Mouse (Mus musculus): ENCODE measurements around the gene Pou3f3. TPM values are rescaled to one million over a fixed set of nuclear protein-coding genes. Genes with fewer than 3 reads are reported as not detected.

Gene Pou3f3
- polyA plus RNA-seq, 1 experiment from 2014 or later, result 7.6 TPM

DNA sequence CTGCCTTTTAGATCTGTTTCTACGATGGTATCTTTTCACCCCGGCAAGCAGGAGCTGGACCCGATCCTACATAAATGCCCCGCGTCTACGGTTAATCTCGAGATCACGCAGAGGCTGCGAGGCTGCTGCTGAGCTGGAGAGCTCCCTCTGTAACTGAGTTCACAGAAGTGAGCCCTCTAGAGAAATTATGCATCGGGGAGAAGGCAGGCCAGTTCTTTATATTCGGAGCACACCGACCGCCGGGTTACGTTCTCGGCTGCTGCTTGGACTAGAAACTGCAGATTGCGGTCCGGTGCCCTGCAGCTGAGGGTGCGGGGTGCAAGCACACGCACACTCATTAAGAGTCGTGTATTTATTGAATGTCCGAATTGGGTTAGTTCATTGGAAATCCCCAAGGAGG, 1.7 kb upstream of the Pou3f3 start:
- Histone ChIP-seq H3K4me2 (replicated peaks; ENCODE audit: low read depth, low read length) (peak overlapping the region; percentile 60), H3K9ac (replicated peaks; ENCODE audit: low read length) (peak overlapping the region; percentile 74), H3K4me1 (ENCODE audit: insufficient read depth, low read length) (peaks cover 13% of the 10 kb centered on the region), H3K36me3 (ENCODE audit: insufficient read depth, low read length) (no peaks in the 10 kb centered on the region), H3K4me3 (ENCODE audit: low read length) (peak overlapping the region; percentile 60), H3K27me3 (ENCODE audit: insufficient read depth, low read length) (peaks cover 92% of the 10 kb centered on the region), H3K27ac (ENCODE audit: low read length) (peak overlapping the region; percentile 81), H3K9me3 (ENCODE audit: low read length) (no peaks in the 10 kb centered on the region)
- WGBS, result under 1% methylated on average over 22 of the region's 22 CpGs
- ATAC-seq (ENCODE audit: low FRiP score, low TSS enrichment), result no peak

DNA sequence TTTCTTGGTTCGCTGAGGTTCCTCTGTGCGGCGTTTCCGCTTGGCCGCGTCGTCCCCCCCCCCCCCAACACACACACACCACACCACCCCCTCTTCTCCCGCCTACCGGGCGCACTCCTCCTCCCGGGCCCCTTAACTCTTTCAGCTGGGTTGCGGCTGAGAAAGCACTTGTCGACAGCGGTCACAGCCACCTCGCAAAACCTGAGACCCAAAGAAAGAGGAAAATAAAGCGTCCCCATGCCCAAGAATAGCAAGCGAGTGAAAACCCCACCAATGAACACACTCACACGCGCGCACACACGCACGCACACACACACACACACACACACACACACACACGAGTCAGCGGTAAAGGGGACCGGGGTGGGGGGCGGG, 1.3 kb upstream of the Pou3f3 start:
- peak overlapping the region; percentile 60 for H3K4me2 ChIP-seq (replicated peaks; ENCODE audit: low read depth, low read length)
- 0% methylated on average over 23 of the region's 26 CpGs for WGBS
- H3K9me3 ChIP-seq (ENCODE audit: low read length), result no peaks in the 10 kb centered on the region
- H3K4me3 ChIP-seq (ENCODE audit: low read length), result peak overlapping the region; percentile 60
- peak overlapping the region; percentile 81 for H3K27ac ChIP-seq (ENCODE audit: low read length)
- peaks cover 92% of the 10 kb centered on the region for H3K27me3 ChIP-seq (ENCODE audit: insufficient read depth, low read length)
- H3K4me1 ChIP-seq (ENCODE audit: insufficient read depth, low read length), result peaks cover 13% of the 10 kb centered on the region
- ATAC-seq (ENCODE audit: low FRiP score, low TSS enrichment), result 0 out of 2 replicates have a peak, but pooled peaks have one; percentile 23
- H3K36me3 ChIP-seq (ENCODE audit: insufficient read depth, low read length), result no peaks in the 10 kb centered on the region
- H3K9ac ChIP-seq (replicated peaks; ENCODE audit: low read length), result peak overlapping the region; percentile 74

GRCm38 (mm10) chr1:42694665-42695577, 647 bp upstream of the Pou3f3 start:
- Histone ChIP-seq H3K4me1 (ENCODE audit: insufficient read depth, low read length) (peaks cover 13% of the 10 kb centered on the region), H3K27ac (ENCODE audit: low read length) (peak overlapping the region; percentile 81), H3K27me3 (ENCODE audit: insufficient read depth, low read length) (peaks cover 90% of the 10 kb centered on the region), H3K4me3 (ENCODE audit: low read length) (peak overlapping the region; percentile 60), H3K4me2 (replicated peaks; ENCODE audit: low read depth, low read length) (peak overlapping the region; percentile 60), H3K9me3 (ENCODE audit: low read length) (no peaks in the 10 kb centered on the region), H3K36me3 (ENCODE audit: insufficient read depth, low read length) (no peaks in the 10 kb centered on the region), H3K9ac (replicated peaks; ENCODE audit: low read length) (peak overlapping the region; percentile 74)
- WGBS, result 0% methylated on average over 51 of the region's 60 CpGs
- ATAC-seq (ENCODE audit: low FRiP score, low TSS enrichment), result peak; percentile 32

GRCm38 (mm10) chr1:42696371-42697031, 933 bp downstream of the Pou3f3 start:
- 0% methylated on average over 25 of the region's 62 CpGs for whole genome bisulfite sequencing
- peaks cover 90% of the 10 kb centered on the region for H3K27me3 ChIP-seq (ENCODE audit: insufficient read depth, low read length)
- no peaks in the 10 kb centered on the region for H3K36me3 ChIP-seq (ENCODE audit: insufficient read depth, low read length)
- H3K4me3 ChIP-seq (ENCODE audit: low read length), result peak overlapping the region; percentile 60
- peaks cover 13% of the 10 kb centered on the region for H3K4me1 ChIP-seq (ENCODE audit: insufficient read depth, low read length)
- H3K9me3 ChIP-seq (ENCODE audit: low read length), result no peaks in the 10 kb centered on the region
- peak overlapping the region; percentile 76 for H3K9ac ChIP-seq (replicated peaks; ENCODE audit: low read length)
- peak overlapping the region; percentile 91 for H3K27ac ChIP-seq (ENCODE audit: low read length)
- H3K4me2 ChIP-seq (replicated peaks; ENCODE audit: low read depth, low read length), result peak overlapping the region; percentile 60
- no peak for ATAC-seq (ENCODE audit: low FRiP score, low TSS enrichment)

GRCm38 (mm10) chr1:42697321-42697755, 1.8 kb downstream of the Pou3f3 start:
- peaks cover 13% of the 10 kb centered on the region for H3K4me1 ChIP-seq (ENCODE audit: insufficient read depth, low read length)
- H3K27ac ChIP-seq (ENCODE audit: low read length), result peak overlapping the region; percentile 91
- under 1% methylated on average over 33 of the region's 58 CpGs for WGBS
- H3K27me3 ChIP-seq (ENCODE audit: insufficient read depth, low read length), result peaks cover 89% of the 10 kb centered on the region
- ATAC-seq (ENCODE audit: low FRiP score, low TSS enrichment), result no peak
- no peaks in the 10 kb centered on the region for H3K36me3 ChIP-seq (ENCODE audit: insufficient read depth, low read length)
- H3K4me3 ChIP-seq (ENCODE audit: low read length), result peak overlapping the region; percentile 60
- peak overlapping the region; percentile 76 for H3K9ac ChIP-seq (replicated peaks; ENCODE audit: low read length)
- no peaks in the 10 kb centered on the region for H3K9me3 ChIP-seq (ENCODE audit: low read length)
- H3K4me2 ChIP-seq (replicated peaks; ENCODE audit: low read depth, low read length), result peak overlapping the region; percentile 60

DNA sequence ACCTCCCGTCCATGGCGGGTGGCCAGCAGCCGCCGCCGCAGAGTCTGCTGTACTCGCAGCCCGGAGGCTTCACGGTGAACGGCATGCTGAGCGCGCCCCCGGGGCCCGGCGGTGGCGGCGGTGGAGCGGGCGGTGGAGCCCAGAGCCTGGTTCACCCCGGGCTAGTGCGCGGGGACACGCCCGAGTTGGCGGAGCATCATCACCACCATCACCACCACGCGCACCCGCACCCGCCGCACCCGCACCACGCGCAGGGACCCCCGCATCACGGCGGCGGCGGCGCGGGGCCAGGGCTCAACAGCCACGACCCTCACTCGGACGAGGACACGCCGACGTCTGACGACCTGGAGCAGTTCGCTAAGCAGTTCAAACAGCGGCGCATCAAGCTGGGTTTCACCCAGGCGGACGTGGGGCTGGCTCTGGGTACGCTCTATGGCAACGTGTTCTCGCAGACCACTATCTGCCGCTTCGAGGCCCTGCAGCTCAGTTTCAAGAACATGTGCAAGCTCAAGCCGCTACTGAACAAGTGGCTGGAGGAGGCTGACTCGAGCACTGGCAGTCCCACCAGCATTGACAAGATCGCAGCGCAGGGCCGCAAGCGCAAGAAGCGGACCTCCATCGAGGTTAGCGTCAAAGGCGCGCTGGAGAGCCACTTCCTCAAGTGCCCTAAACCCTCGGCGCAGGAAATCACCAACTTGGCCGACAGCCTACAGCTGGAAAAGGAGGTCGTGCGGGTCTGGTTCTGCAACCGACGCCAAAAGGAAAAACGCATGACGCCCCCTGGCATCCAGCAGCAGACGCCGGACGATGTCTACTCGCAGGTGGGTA, 2.4 kb downstream of the Pou3f3 start:
- WGBS, result under 1% methylated on average over 72 of the region's 80 CpGs
- ATAC-seq (ENCODE audit: low FRiP score, low TSS enrichment), result no peak
- peaks cover 13% of the 10 kb centered on the region for H3K4me1 ChIP-seq (ENCODE audit: insufficient read depth, low read length)
- peaks cover 86% of the 10 kb centered on the region for H3K27me3 ChIP-seq (ENCODE audit: insufficient read depth, low read length)
- H3K9me3 ChIP-seq (ENCODE audit: low read length), result no peaks in the 10 kb centered on the region
- H3K4me3 ChIP-seq (ENCODE audit: low read length), result peak overlapping the region; percentile 60
- peak overlapping the region; percentile 91 for H3K27ac ChIP-seq (ENCODE audit: low read length)
- no peaks in the 10 kb centered on the region for H3K36me3 ChIP-seq (ENCODE audit: insufficient read depth, low read length)
- peak overlapping the region; percentile 60 for H3K4me2 ChIP-seq (replicated peaks; ENCODE audit: low read depth, low read length)
- peak overlapping the region; percentile 76 for H3K9ac ChIP-seq (replicated peaks; ENCODE audit: low read length)

- Histone ChIP-seq H3K27me3 (ENCODE audit: insufficient read depth, low read length) (peaks cover 86% of the 10 kb centered on the region), H3K9me3 (ENCODE audit: low read length) (no peaks in the 10 kb centered on the region), H3K9ac (replicated peaks; ENCODE audit: low read length) (peak overlapping the region; percentile 76)
Measured at GRCm38 (mm10) chr1:42698584-42699333, 3.2 kb downstream of the Pou3f3 start.

GRCm38 (mm10) chr1:42699471-42699871, 3.9 kb downstream of the Pou3f3 start:
- peak overlapping the region; percentile 76 for H3K9ac ChIP-seq (replicated peaks; ENCODE audit: low read length)
- H3K27me3 ChIP-seq (ENCODE audit: insufficient read depth, low read length), result peaks cover 87% of the 10 kb centered on the region
- peak overlapping the region; percentile 60 for H3K4me2 ChIP-seq (replicated peaks; ENCODE audit: low read depth, low read length)
- ATAC-seq (ENCODE audit: low FRiP score, low TSS enrichment), result no peak
- peak overlapping the region; percentile 91 for H3K27ac ChIP-seq (ENCODE audit: low read length)
- peaks cover 13% of the 10 kb centered on the region for H3K4me1 ChIP-seq (ENCODE audit: insufficient read depth, low read length)
- peak overlapping the region; percentile 60 for H3K4me3 ChIP-seq (ENCODE audit: low read length)
- WGBS, result under 1% methylated on average over 19 of the region's 19 CpGs
- H3K9me3 ChIP-seq (ENCODE audit: low read length), result no peaks in the 10 kb centered on the region
- no peaks in the 10 kb centered on the region for H3K36me3 ChIP-seq (ENCODE audit: insufficient read depth, low read length)

More at GRCm38 (mm10) chr1:42698584-42699333, 3.2 kb downstream of the Pou3f3 start:
- WGBS, result under 1% methylated on average over 47 of the region's 57 CpGs
- no peak for ATAC-seq (ENCODE audit: low FRiP score, low TSS enrichment)
- H3K27ac ChIP-seq (ENCODE audit: low read length), result peak overlapping the region; percentile 91
- peaks cover 13% of the 10 kb centered on the region for H3K4me1 ChIP-seq (ENCODE audit: insufficient read depth, low read length)
- H3K36me3 ChIP-seq (ENCODE audit: insufficient read depth, low read length), result no peaks in the 10 kb centered on the region
- peak overlapping the region; percentile 60 for H3K4me2 ChIP-seq (replicated peaks; ENCODE audit: low read depth, low read length)
- peak overlapping the region; percentile 60 for H3K4me3 ChIP-seq (ENCODE audit: low read length)

DNA sequence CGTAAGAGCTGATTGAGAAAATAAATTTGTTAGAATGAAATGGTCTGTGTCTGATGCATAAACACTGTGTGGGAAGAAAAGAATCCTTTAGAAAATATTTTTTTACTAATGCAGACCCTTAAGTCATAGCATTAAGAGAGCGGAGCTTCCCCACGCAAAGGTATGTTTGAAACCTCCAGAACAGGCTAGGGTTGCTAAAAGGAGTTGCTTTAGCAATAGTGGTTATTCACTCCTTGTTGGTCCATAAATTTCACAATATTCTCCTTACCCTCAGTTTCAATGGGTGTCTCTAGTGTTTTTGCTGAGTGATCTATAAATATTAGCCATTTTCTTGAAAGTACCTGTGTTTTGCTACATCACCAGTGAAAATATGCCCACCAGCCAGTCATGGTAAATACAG, 4.6 kb downstream of the Pou3f3 start:
- 3% methylated on average over 3 of the region's 3 CpGs for WGBS
- no peak for ATAC-seq (ENCODE audit: low FRiP score, low TSS enrichment)
- H3K27ac ChIP-seq (ENCODE audit: low read length), result no peak overlapping the region
- H3K4me2 ChIP-seq (replicated peaks; ENCODE audit: low read depth, low read length), result peak overlapping the region; percentile 48
- H3K4me1 ChIP-seq (ENCODE audit: insufficient read depth, low read length), result peaks cover 13% of the 10 kb centered on the region
- H3K4me3 ChIP-seq (ENCODE audit: low read length), result peak overlapping the region; percentile 41
- no peaks in the 10 kb centered on the region for H3K36me3 ChIP-seq (ENCODE audit: insufficient read depth, low read length)
- H3K27me3 ChIP-seq (ENCODE audit: insufficient read depth, low read length), result peaks cover 86% of the 10 kb centered on the region
- peak overlapping the region; percentile 57 for H3K9ac ChIP-seq (replicated peaks; ENCODE audit: low read length)
- no peaks in the 10 kb centered on the region for H3K9me3 ChIP-seq (ENCODE audit: low read length)
